Mouse (Mus musculus) kidney, adult 2 months (tissue): ENCODE results near the gene Apba3.

ENCODE experiments used
- CTCF ChIP-seq: fragments of 200-500 bp; conservative IDR thresholded peaks from 2 replicates; pipeline ENCODE4 v1.5.1; 2011; ENCODE audit warnings: low read depth, mild to moderate bottlenecking, control low read depth, low read length, moderate library complexity, mixed read lengths; ENCODE audit not compliant: insufficient read depth, insufficient read length
- POLR2A ChIP-seq: fragments of 200-500 bp; IDR thresholded peaks from one replicate; pipeline ENCODE4 v1.6.1; 2011; ENCODE audit warnings: low read depth, low read length, control low read depth

DNA sequence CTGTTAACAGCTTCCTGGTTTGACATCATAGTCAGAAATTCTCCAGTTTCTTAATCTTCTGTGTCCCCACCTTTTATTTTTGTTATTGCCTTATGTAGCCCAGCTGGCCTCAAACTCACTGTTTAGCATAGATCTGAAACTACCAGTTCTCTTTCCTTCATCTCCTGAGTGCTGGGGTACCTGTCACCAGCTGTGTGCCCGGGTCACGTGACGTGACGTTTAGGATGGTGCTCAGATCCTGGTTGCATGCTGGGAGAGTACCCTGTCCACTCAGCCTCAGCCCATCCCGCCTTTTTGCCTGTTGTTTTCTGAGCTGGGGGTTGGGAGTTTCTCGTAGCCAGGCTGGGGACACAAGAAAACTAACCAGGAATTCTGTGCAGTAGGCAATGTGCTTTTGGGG, 30.5 kb downstream of the Apba3 start:
- TF ChIP-seq POLR2A = no peak
- TF ChIP-seq CTCF = no peak
